Mouse (Mus musculus): ENCODE results near the gene Kctd13. TPM values are rescaled to one million over a fixed set of nuclear protein-coding genes. Genes with fewer than 3 reads are reported as not detected.
A peak's percentile ranks its signal among the peaks of the same experiment; 100 is the strongest.
"Not testable (repeated sequence)": the region's sequence is repeated elsewhere in the genome, so short reads cannot be mapped to it uniquely, and the experiment has no call there.

Gene Kctd13
- 62.1 and 62.8 TPM in 2 replicates for polyA plus RNA-seq (2016; fragmentation: Nextera tagmentation; extraction: Ambion mirVana)

- H3K27me3 ChIP-seq (replicated peaks): no peaks in the 10 kb centered on the region
- peak within 1 kb of the TSS; percentile 83 for H3K9ac ChIP-seq
- 4% methylated on average over 56 of the region's 56 CpGs for WGBS
- peaks cover 11% of the 10 kb centered on the region for H3K36me3 ChIP-seq
- peak; percentile 91 for ATAC-seq (ENCODE audit: low FRiP score, low read depth)
- peaks cover 14% of the 10 kb centered on the region for H3K4me1 ChIP-seq
- no peaks in the 10 kb centered on the region for H3K9me3 ChIP-seq
- H3K4me3 ChIP-seq: peak within 1 kb of the TSS; percentile 87
- H3K27ac ChIP-seq: peak within 1 kb of the TSS; percentile 43; the same call in 1 of the 2 replicates
- H3K4me2 ChIP-seq (replicated peaks): peak within 1 kb of the TSS; percentile 83
Measured at GRCm38 (mm10) chr7:126928384-126929037, at the start of gene Kctd13. Kctd13 (plus strand) TSS chr7:126928879.

GRCm38 (mm10) chr7:126881040-126881439 is 47.6 kb upstream of the Kctd13 start:
- Histone ChIP-seq H3K27ac (no peak overlapping the region), H3K4me3 (no peak overlapping the region), H3K36me3 (peaks cover 45% of the 10 kb centered on the region), H3K4me2 (replicated peaks) (peak overlapping the region; percentile 100), H3K27me3 (replicated peaks) (no peaks in the 10 kb centered on the region), H3K4me1 (peaks cover 27% of the 10 kb centered on the region), H3K9ac (no peak overlapping the region), H3K9me3 (no peaks in the 10 kb centered on the region)
- 77% methylated on average over 6 of the region's 6 CpGs for WGBS
- ATAC-seq (ENCODE audit: low FRiP score, low read depth): no peak

GRCm38 (mm10) chr7:126883731-126884181 is 44.9 kb upstream of the Kctd13 start:
- ATAC-seq (ENCODE audit: low FRiP score, low read depth): peak; percentile 7; the same call in 1 of the 2 replicates

GRCm38 (mm10) chr7:126884286-126885164 is 44.2 kb upstream of the Kctd13 start, which contains the start of gene Taok2:
Taok2 (minus strand) TSS chr7:126884703.
- Histone ChIP-seq H3K36me3 (peaks cover 11% of the 10 kb centered on the region), H3K27me3 (replicated peaks) (no peaks in the 10 kb centered on the region), H3K9ac (peak within 1 kb of the TSS; percentile 87), H3K4me1 (peaks cover 27% of the 10 kb centered on the region), H3K27ac (peak within 1 kb of the TSS; percentile 90), H3K4me2 (replicated peaks) (peak within 1 kb of the TSS; percentile 100), H3K4me3 (peak within 1 kb of the TSS; percentile 74), H3K9me3 (no peaks in the 10 kb centered on the region)
- ATAC-seq (ENCODE audit: low FRiP score, low read depth): peak; percentile 96
- WGBS: under 1% methylated on average over 56 of the region's 56 CpGs

More at GRCm38 (mm10) chr7:126883731-126884181, 44.9 kb upstream of the Kctd13 start:
- H3K4me2 ChIP-seq (replicated peaks): peak overlapping the region; percentile 100
- H3K9ac ChIP-seq: peak overlapping the region; percentile 87
- peak overlapping the region; percentile 74 for H3K4me3 ChIP-seq
- WGBS: 0% methylated on average over 15 of the region's 15 CpGs
- H3K27ac ChIP-seq: peak overlapping the region; percentile 90; the same call in 1 of the 2 replicates
- no peaks in the 10 kb centered on the region for H3K27me3 ChIP-seq (replicated peaks)
- no peaks in the 10 kb centered on the region for H3K9me3 ChIP-seq
- peaks cover 27% of the 10 kb centered on the region for H3K4me1 ChIP-seq
- peaks cover 19% of the 10 kb centered on the region for H3K36me3 ChIP-seq

GRCm38 (mm10) chr7:126887281-126887680 is 41.4 kb upstream of the Kctd13 start:
- Histone ChIP-seq H3K27ac (no peak overlapping the region), H3K36me3 (0 out of 2 replicates have a peak, but pooled peaks cover 6% of the 10 kb centered on the region)
- 88% methylated on average over 5 of the region's 5 CpGs for WGBS

GRCm38 (mm10) chr7:126888852-126889251 is 39.8 kb upstream of the Kctd13 start:
- ATAC-seq (ENCODE audit: low FRiP score, low read depth): no peak
- no peak overlapping the region for H3K4me2 ChIP-seq (replicated peaks)
- no peak overlapping the region for H3K4me3 ChIP-seq
- no peak overlapping the region for H3K27ac ChIP-seq
- no peaks in the 10 kb centered on the region for H3K9me3 ChIP-seq
- H3K36me3 ChIP-seq: 0 out of 2 replicates have a peak, but pooled peaks cover 6% of the 10 kb centered on the region
- no peak overlapping the region; the same call in 1 of the 2 replicates for H3K9ac ChIP-seq
- 49% methylated on average over 7 of the region's 7 CpGs for WGBS
- H3K27me3 ChIP-seq (replicated peaks): no peaks in the 10 kb centered on the region
- H3K4me1 ChIP-seq: 0 out of 2 replicates have a peak, but pooled peaks cover under 1% of the 10 kb centered on the region

More at GRCm38 (mm10) chr7:126887281-126887680, 41.4 kb upstream of the Kctd13 start:
- Histone ChIP-seq H3K27me3 (replicated peaks) (no peaks in the 10 kb centered on the region), H3K4me2 (replicated peaks) (no peak overlapping the region), H3K9ac (no peak overlapping the region), H3K4me3 (no peak overlapping the region), H3K4me1 (peaks cover 15% of the 10 kb centered on the region), H3K9me3 (no peaks in the 10 kb centered on the region)
- no peak for ATAC-seq (ENCODE audit: low FRiP score, low read depth)

- no peak overlapping the region for H3K9ac ChIP-seq
- 85% methylated on average over 5 of the region's 5 CpGs for WGBS
- H3K4me2 ChIP-seq (replicated peaks): 0 out of 2 replicates have a peak overlapping the region, but pooled peaks have one; percentile 78
- no peak overlapping the region for H3K27ac ChIP-seq
- no peaks in the 10 kb centered on the region for H3K9me3 ChIP-seq
- H3K4me1 ChIP-seq: peaks cover 14% of the 10 kb centered on the region
- H3K4me3 ChIP-seq: no peak overlapping the region
- no peak for ATAC-seq (ENCODE audit: low FRiP score, low read depth)
- H3K27me3 ChIP-seq (replicated peaks): no peaks in the 10 kb centered on the region
- no peaks in the 10 kb centered on the region for H3K36me3 ChIP-seq
Measured at GRCm38 (mm10) chr7:126896912-126897311, 31.8 kb upstream of the Kctd13 start.

- H3K9ac ChIP-seq: peak overlapping the region; percentile 76
- WGBS: 27% methylated on average over 16 of the region's 16 CpGs
- 0 out of 2 replicates have a peak overlapping the region, but pooled peaks have one; percentile 42 for H3K27ac ChIP-seq
- H3K36me3 ChIP-seq: no peaks in the 10 kb centered on the region
- no peaks in the 10 kb centered on the region for H3K27me3 ChIP-seq (replicated peaks)
- peaks cover 14% of the 10 kb centered on the region for H3K4me1 ChIP-seq
- H3K9me3 ChIP-seq: no peaks in the 10 kb centered on the region
- H3K4me3 ChIP-seq: peak overlapping the region; percentile 59
- peak; percentile 88 for ATAC-seq (ENCODE audit: low FRiP score, low read depth)
- H3K4me2 ChIP-seq (replicated peaks): peak overlapping the region; percentile 78
Measured at GRCm38 (mm10) chr7:126897390-126898101, 31.1 kb upstream of the Kctd13 start.

GRCm38 (mm10) chr7:126898102-126898990 is 30.3 kb upstream of the Kctd13 start:
- 12% methylated on average over 37 of the region's 37 CpGs for WGBS
- Histone ChIP-seq H3K9ac (peak overlapping the region; percentile 76), H3K36me3 (no peaks in the 10 kb centered on the region), H3K9me3 (no peaks in the 10 kb centered on the region), H3K4me2 (replicated peaks) (peak overlapping the region; percentile 78), H3K27ac (0 out of 2 replicates have a peak overlapping the region, but pooled peaks have one; percentile 42), H3K4me3 (peak overlapping the region; percentile 59), H3K4me1 (peaks cover 14% of the 10 kb centered on the region), H3K27me3 (replicated peaks) (no peaks in the 10 kb centered on the region)
- ATAC-seq (ENCODE audit: low FRiP score, low read depth): peak; percentile 91

- H3K27ac ChIP-seq; H3K4me3 ChIP-seq; H3K36me3 ChIP-seq; H3K27me3 ChIP-seq (replicated peaks); H3K9me3 ChIP-seq; H3K4me2 ChIP-seq (replicated peaks); H3K9ac ChIP-seq; ATAC-seq (ENCODE audit: low FRiP score, low read depth): not testable (repeated sequence)
- peaks cover 14% of the 10 kb centered on the region for H3K4me1 ChIP-seq
- 96% methylated on average over 8 of the region's 9 CpGs for WGBS
Measured at GRCm38 (mm10) chr7:126899781-126900180, 28.9 kb upstream of the Kctd13 start.

GRCm38 (mm10) chr7:126905590-126905989 is 23.1 kb upstream of the Kctd13 start:
- no peaks in the 10 kb centered on the region for H3K36me3 ChIP-seq
- no peaks in the 10 kb centered on the region for H3K9me3 ChIP-seq
- WGBS: 91% methylated on average over 3 of the region's 3 CpGs
- no peak overlapping the region for H3K9ac ChIP-seq
- no peak overlapping the region for H3K27ac ChIP-seq
- H3K27me3 ChIP-seq (replicated peaks): no peaks in the 10 kb centered on the region
- ATAC-seq (ENCODE audit: low FRiP score, low read depth): no peak
- no peak overlapping the region for H3K4me3 ChIP-seq
- no peaks in the 10 kb centered on the region for H3K4me1 ChIP-seq
- H3K4me2 ChIP-seq (replicated peaks): no peak overlapping the region
